Mouse (Mus musculus): ENCODE data around the gene 4930407I10Rik.
A peak's percentile ranks its signal among the peaks of the same experiment; 100 is the strongest.

4930407I10Rik gene

GRCm38 (mm10) chr15:82052544-82052943, 6.4 kb upstream of the 4930407I10Rik start:
- no peak for DNase-seq (ENCODE audit: low spot score in 2 of 2)

- DNase-seq (ENCODE audit: low spot score in 2 of 2) = no peak
Measured at GRCm38 (mm10) chr15:82063909-82064308, 5.0 kb downstream of the 4930407I10Rik start.

GRCm38 (mm10) chr15:82065511-82065910, 6.6 kb downstream of the 4930407I10Rik start:
- peak in 1 of 2 experiments; percentile 44 for DNase-seq (ENCODE audit: low spot score in 2 of 2)

- DNase-seq (ENCODE audit: low spot score in 2 of 2) = no peak
Measured at GRCm38 (mm10) chr15:82069898-82070297, 10.9 kb downstream of the 4930407I10Rik start, which contains the start of gene Mei1. TSS of gene Mei1 (plus strand) at chr15:82069996.

GRCm38 (mm10) chr15:82071816-82072469, 13.0 kb downstream of the 4930407I10Rik start:
- peak in 1 of 2 experiments; percentile 44 for DNase-seq (ENCODE audit: low spot score in 2 of 2)

GRCm38 (mm10) chr15:82073490-82073889, 14.5 kb downstream of the 4930407I10Rik start:
- no peak for DNase-seq (ENCODE audit: low spot score in 2 of 2)

- DNase-seq (ENCODE audit: low spot score in 2 of 2) = no peak
Measured at GRCm38 (mm10) chr15:82079883-82080282, 20.9 kb downstream of the 4930407I10Rik start.

GRCm38 (mm10) chr15:82081161-82081560, 22.2 kb downstream of the 4930407I10Rik start:
- DNase-seq (ENCODE audit: low spot score in 2 of 2) = peak; percentile 66 to 72

GRCm38 (mm10) chr15:82085606-82086005, 26.7 kb downstream of the 4930407I10Rik start:
- DNase-seq (ENCODE audit: low spot score in 2 of 2) = peak in 1 of 2 experiments; percentile 55

GRCm38 (mm10) chr15:82086131-82086530, 27.2 kb downstream of the 4930407I10Rik start:
- peak in 1 of 2 experiments; percentile 34 for DNase-seq (ENCODE audit: low spot score in 2 of 2)

- peak in 1 of 2 experiments; percentile 29 for DNase-seq (ENCODE audit: low spot score in 2 of 2)
Measured at GRCm38 (mm10) chr15:82087266-82087665, 28.3 kb downstream of the 4930407I10Rik start.

- DNase-seq (ENCODE audit: low spot score in 2 of 2) = no peak
Measured at GRCm38 (mm10) chr15:82091061-82091460, 32.1 kb downstream of the 4930407I10Rik start.

- peak; percentile 37 to 64 for DNase-seq (ENCODE audit: low spot score in 2 of 2)
Measured at GRCm38 (mm10) chr15:82106953-82107555, 48.1 kb downstream of the 4930407I10Rik start.
